Mouse (Mus musculus): ENCODE results near the gene 1500015O10Rik.

DNA sequence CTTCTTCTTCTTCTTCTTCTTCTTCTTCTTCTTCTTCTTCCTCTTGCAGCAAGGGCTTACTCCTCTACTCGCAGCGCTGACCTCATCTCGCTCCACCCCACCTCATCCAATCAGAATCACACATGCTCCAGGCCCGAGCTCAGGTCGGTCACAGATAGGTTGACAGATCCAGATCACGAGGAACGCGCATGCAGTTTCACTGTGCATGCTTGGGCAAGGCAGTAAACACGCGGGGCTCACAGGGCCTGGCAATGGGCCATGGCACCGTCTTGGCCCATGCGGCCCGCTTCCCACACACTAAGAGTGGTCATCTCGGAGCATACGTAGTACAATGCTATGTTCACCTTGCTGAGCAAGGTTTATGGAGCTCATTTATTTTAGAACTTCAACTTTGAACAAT lies 39.9 kb upstream of the 1500015O10Rik start:
- TF ChIP-seq GATA1 (IDR thresholded peaks at IDR 0.05; ENCODE audit: borderline replicate concordance, low read length) (no peak), FLI1 (IDR thresholded peaks at IDR 0.05; ENCODE audit: low read length) (no peak)

All from megakaryocyte, embryonic 14.5 days (primary cell).